Mouse (Mus musculus) frontal cortex, postnatal 14 days (tissue): ENCODE results near the gene Bcl7c.
A peak's percentile ranks its signal among the peaks of the same experiment; 100 is the strongest.
"Not testable (repeated sequence)": the region's sequence is repeated elsewhere in the genome, so short reads cannot be mapped to it uniquely, and the experiment has no call there.

Experiments
- DNase-seq, 2 experiments: peaks; one replicate each; pipeline ENCODE4 v3.0.0; 2022; ENCODE audit warnings: low spot score in 2 of 2

Bcl7c gene

GRCm38 (mm10) chr7:127716992-127717391, 8.3 kb upstream of the Bcl7c start:
- DNase-seq = peak in 1 of 2 experiments; percentile 43

DNA sequence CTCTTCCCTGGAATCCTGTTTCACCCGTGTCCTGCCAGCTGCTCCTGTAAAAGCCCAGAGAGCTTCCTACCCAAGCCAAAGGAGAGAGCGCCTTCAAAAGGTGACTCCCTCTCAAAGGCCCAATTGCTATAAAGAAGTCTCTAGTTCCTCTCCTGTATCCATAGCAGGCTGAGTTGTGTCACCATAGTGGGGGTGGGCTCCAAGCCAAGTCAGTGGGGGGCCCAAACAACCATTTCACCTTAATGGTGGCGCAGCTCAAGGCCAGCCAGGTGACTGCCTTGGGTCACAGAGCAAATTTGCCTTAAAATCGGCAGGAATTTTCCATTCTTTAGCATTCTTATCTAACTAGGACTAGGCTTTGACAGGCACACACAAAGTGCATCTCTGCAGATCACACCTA, 6.1 kb upstream of the Bcl7c start:
- no peak for DNase-seq

DNA sequence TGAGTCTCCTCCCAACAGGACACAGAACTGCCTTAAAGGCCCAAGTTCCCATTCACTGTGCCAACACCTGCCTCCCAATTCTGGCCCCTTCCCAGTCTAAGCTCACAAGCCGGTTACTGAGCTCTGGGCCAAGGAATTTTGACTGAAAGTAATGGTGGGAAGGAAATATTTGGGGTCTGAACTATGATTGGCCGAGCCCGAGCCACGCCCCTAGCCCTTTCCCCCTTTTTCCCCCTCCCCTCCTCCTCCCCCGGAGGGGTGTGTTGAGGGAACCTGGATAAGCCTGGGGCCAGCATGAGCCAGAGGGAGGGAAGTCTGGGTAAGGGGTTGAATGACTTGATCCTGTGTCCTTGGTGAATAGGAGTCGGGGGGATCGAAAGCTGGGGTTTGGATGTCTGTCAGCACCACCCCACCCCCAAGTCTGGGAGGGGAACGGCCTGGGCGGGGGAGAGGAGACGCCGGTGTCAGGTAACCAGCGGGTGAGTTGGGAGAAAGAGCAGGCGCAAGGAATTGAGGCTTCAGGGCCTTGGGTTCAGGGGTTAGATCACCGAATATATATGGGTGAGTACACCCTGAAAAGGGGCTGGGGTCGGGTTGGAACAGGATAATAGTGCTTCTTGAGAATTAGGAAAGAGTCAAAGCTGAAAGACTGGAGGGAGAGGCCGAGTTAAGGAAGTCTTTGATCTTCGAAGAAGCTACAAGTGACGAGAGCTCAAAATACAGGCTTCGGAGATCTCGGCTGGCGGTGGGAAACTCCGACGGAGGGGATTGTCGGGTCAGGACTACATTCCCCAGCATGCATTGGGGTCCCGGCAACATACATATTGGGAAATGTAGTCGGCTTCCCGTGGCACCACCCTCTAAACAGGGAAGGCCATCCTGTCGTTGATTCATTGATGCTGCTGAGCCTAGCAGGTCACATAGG, 4.0 kb upstream of the Bcl7c start, which contains the start of gene Ctf1:
Gene Ctf1 (plus strand): TSS at position 276 of the 925 bp plus-strand sequence.
- DNase-seq = peak; percentile 61 to 62

GRCm38 (mm10) chr7:127711456-127711855, 2.7 kb upstream of the Bcl7c start:
- DNase-seq = no peak

GRCm38 (mm10) chr7:127711031-127711430, 2.3 kb upstream of the Bcl7c start:
- DNase-seq = no peak

- no peak for DNase-seq
Observed at GRCm38 (mm10) chr7:127709261-127709979, 687 bp upstream of the Bcl7c start.

DNA sequence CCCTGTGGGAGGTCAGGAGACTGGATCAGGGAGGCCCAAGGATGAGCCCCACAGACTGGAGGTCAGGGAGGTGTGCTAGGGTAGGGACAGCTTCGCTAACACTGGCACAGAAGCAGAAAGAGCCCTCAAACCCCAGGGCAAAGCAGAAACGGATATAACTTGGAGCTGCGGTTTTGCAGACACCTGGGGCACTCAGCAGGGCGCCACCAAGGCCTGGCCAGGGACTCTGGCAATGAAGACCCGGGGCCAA, 851 bp downstream of the Bcl7c start:
- no peak for DNase-seq

DNA sequence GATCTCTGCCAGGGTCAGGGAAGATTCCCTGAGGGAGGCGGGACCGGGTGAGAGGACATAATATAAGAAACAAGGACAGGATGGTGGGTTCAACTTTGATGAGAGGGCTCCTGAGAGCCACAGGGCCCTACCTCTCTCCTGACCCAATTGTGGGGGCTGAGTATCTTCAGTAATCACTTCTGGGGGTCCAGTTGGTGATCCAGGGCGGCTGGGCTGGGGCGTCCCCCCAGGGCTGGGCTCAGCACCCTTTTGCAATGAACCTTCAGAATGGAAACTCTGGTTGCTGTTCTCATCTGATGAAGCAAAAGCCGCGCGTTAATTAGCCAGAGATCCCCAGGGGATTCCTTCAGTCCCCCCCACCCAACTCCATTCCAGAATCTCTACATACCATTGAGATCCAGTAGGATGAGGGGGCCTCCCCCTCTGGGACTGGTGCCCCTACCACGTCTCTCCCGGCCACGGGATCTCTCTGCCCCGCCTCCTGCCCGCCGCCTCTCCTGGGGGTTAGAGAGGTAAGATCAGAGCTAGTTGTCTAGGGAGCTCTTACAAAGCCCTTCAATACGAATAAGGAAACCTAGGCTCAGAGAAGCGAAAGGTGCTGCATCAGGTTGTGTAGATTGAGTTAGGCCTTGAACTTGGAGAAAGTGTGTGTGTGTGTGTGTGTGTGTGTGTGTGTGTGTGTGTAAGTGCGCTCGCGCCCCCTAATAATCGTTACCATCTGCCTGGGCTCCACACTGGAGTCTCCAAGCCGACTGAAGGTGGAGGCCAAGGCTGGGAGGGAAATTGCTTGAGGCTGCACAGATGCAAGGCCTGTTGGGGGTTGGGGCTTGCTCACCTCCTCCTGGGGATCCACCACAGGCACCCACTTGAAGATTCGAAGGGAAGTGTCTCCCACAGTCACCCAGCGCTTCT, 1.4 kb downstream of the Bcl7c start:
- no peak for DNase-seq

DNA sequence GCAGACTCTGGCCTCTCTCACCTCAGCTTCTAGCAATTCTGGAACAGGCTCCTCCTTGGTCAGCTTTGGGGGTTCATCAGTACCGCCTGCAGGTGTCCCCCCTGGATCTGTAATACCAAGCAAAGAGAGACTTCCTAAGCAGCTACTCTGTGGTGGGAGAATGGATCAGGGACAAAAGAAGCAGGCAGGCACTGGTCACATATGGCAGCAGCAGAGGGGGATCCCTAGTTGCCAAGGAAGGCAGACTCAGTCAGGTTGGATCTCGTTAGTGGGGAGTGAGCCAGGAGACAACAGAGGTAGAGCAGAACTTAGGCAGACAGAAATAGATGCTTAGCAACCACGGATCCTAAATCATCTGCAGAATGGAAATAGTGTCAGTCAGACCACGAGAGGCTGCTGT, 3.0 kb downstream of the Bcl7c start:
- DNase-seq = no peak

DNA sequence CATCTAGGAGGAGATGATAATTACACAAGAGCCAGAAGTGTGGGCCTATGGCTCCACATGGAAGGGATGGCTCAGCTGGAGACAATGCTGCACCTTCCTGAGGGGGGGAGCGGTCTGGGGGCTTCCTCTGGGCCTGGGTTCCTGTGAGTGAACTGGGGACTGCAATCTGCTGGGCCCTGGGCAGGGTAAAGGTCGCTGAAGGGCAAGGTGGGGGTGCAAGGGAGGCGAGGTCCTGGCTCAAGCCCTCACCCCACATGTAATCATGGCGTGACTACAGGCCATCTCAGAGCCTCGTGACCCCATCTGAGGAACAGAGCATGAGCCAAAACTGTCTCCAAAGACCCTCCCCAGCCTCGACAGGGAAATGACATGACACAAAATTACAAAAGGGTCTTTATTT, 4.1 kb downstream of the Bcl7c start:
- no peak for DNase-seq

DNA sequence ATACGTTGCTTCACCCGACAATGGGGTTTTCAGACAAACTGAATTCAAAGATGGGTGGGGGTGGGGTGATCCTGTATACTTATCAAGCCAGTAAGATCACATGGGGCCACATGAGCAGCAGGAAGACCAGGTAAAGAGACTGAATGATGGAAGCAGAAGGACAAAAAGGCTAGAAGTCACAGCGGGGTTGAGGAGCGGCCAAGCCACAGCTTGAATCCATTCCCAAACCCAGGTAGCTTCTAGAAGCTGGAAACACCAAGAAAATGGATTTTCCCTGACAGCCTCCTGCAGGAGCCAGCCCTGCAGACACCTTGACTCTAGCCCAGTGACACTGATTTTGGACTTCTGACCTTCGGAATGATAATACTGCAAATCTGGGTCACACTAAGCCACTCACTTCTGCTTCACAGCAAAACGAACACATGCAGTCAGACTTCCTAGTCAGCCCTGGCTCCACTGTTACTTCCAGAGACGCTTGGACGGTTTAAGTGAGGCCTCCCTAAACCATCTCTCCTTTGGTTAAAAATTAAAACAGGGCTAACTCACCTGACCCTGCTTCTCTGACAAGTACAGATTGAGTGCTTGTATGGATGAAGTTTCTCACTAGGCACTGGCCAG, 5.1 kb downstream of the Bcl7c start:
- no peak for DNase-seq

DNA sequence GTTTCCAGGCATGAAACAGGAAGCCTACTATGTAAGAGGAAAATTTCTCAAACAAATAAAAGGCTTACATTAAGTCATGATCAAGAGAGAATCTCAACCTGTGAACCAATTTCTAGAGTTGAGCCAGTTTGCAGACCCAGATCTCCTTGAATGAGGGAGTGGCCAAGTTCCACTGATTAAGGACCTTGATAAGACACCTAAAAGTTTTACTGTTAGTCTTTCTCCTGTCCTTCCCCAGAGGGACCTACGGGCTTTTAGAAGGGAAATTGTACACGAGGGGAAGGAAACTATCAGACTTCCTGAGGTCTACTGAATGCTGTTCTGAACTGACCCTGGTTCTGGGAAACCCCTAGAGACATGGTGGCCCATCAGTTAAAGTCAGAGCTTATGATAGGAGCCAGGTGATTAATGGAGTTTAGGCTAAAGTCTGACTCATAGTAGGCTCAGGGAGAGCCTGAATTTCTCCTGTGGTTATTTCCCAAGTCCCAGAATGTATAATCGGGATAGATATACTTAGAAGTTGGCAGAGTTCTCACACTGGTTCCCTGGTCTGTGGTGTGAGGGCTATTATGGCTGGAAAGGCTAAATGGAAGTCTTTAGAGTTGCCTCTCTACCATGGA, 7.9 kb downstream of the Bcl7c start:
- DNase-seq = no peak

- no peak for DNase-seq
Observed at GRCm38 (mm10) chr7:127698986-127699385, 9.7 kb downstream of the Bcl7c start.

GRCm38 (mm10) chr7:127693730-127694129, 15.0 kb downstream of the Bcl7c start:
- DNase-seq = not testable (repeated sequence)

- DNase-seq = no peak
Observed at GRCm38 (mm10) chr7:127693290-127693689, 15.4 kb downstream of the Bcl7c start.

DNA sequence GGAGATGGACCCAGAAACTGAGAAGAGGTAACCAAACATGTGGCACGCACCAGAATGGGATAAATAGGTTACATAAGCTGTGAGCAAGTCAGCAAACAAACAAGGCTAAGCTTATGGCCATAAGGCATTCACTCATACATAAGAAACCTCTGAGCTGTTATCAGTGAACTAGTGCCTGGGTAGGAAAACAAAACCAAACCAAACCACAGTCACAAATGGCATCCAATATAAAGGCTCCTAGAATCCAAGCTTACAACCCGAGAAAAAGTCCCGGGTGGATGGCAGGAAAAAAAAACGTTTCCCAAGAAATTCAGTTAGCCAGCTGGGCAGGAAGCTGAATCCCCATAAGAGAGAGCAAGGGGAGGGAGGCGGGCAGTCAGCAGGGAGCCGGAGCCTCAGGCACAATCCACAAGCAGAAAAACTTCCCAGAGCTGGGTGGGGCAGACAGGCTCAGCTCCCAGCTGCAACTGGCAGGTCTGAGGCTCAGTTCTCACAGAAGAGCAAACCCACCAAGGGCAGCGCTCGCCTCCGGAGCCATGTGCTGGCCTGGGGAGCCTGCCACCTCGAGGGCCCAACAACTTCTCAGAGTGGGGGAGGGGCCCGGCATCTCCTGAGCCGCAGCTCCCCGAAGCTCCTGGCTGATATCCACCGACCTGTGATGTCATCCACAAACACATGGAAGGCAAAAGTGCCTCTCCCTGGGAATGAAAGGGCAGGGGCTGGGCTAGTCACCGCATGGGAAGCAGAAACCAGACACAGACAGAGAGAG, 17.3 kb downstream of the Bcl7c start:
- DNase-seq = peak in 1 of 2 experiments; percentile 41

GRCm38 (mm10) chr7:127689626-127690280, 19.0 kb downstream of the Bcl7c start:
- DNase-seq = no peak

- DNase-seq = no peak
Observed at GRCm38 (mm10) chr7:127688935-127689334, 19.8 kb downstream of the Bcl7c start.

DNA sequence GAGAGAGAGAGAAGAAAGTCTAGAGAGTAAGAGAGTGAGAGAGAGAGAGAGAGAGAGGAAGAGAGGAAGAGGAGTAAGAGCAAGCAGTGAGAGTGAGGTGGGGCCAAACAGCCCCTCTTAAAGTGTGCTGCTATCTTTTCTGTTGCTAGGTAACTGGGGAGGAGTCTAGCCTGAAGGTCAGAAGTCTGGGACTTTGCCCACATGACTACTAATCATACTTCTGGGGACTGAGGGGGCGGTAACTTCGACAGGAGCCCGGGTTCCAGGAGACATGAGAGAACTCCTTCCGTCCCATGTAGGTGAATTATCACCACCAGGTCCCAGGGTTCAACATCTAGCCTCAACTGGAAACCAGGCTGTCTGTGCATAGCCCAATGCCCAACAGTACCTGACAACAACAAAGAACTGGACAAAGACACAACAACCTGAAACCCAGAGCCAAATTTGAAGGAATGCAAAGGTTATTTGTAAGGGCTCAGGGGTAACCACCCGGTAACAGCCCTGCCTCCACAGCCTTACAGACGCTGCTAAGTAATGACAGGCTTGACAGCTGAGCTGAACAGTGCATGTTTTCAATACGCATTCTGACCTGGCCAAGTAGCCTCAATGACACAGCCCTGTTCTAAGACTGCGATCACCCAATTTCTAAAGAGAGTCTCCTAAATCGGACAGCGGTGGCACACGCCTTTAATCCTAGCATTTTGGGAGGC, 21.8 kb downstream of the Bcl7c start:
- DNase-seq = no peak
